Mouse (Mus musculus) heart, postnatal 0 days (tissue): ENCODE measurements around the gene Fyttd1.
"Not testable (repeated sequence)": the region's sequence is repeated elsewhere in the genome, so short reads cannot be mapped to it uniquely, and the experiment has no call there.

Experiments
- CTCF ChIP-seq: IDR thresholded peaks from 2 replicates; pipeline ENCODE4 v1.5.1; 2016; ENCODE audit warnings: antibody characterized with exemption, control low read depth, low read depth
- EP300 ChIP-seq: IDR thresholded peaks from 2 replicates; pipeline ENCODE4 v1.6.1; 2016; ENCODE audit warnings: antibody characterized with exemption, low read depth

GRCm38 (mm10) chr16:32939301-32939700 lies 62.0 kb downstream of the Fyttd1 start:
- TF ChIP-seq CTCF, EP300: not testable (repeated sequence)
